Mouse (Mus musculus) forebrain, embryonic 15.5 days (tissue): Measurements from ENCODE around the gene Tipin. TPM values are rescaled to one million over a fixed set of nuclear protein-coding genes. Genes with fewer than 3 reads are reported as not detected.
"Not testable (repeated sequence)": the region's sequence is repeated elsewhere in the genome, so short reads cannot be mapped to it uniquely, and the experiment has no call there.

ENCODE experiments used
- ATAC-seq: fragments of 200-750 bp; cut with Nextera tagmentation; replicated peaks from 2 replicates; pipeline ENCODE4 v1.8.0; 2017; ENCODE audit warnings: mild to moderate bottlenecking, moderate TSS enrichment, moderate library complexity
- H3K27ac ChIP-seq: fragments of 300-500 bp; sonication (generic); replicated peaks from 2 replicates; pipeline ENCODE4 v1.5.1; 2015; ENCODE audit warnings: mild to moderate bottlenecking, inconsistent platforms
- H3K27me3 ChIP-seq: fragments of 300-500 bp; sonication (generic); 2 replicates; pipeline ENCODE4 v1.6.1; 2015; ENCODE audit warnings: inconsistent platforms
- H3K36me3 ChIP-seq: fragments of 300-500 bp; sonication (generic); 2 replicates; pipeline ENCODE4 v1.6.1; 2015; ENCODE audit warnings: mild to moderate bottlenecking, inconsistent platforms
- H3K4me1 ChIP-seq: fragments of 300-500 bp; sonication (generic); 2 replicates; pipeline ENCODE4 v1.6.1; 2015; ENCODE audit warnings: inconsistent platforms
- H3K4me2 ChIP-seq: fragments of 300-500 bp; sonication (generic); replicated peaks from 2 replicates; pipeline ENCODE4 v1.6.1; 2015; ENCODE audit warnings: mild to moderate bottlenecking, inconsistent platforms
- H3K4me3 ChIP-seq: fragments of 300-500 bp; sonication (generic); 2 replicates; pipeline ENCODE4 v1.5.1; 2015; ENCODE audit warnings: mild to moderate bottlenecking, inconsistent platforms
- H3K9ac ChIP-seq: fragments of 300-500 bp; sonication (generic); replicated peaks from 2 replicates; pipeline ENCODE4 v1.6.1; 2015; ENCODE audit warnings: mild to moderate bottlenecking, inconsistent platforms
- H3K9me3 ChIP-seq: fragments of 300-500 bp; sonication (generic); 2 replicates; pipeline ENCODE4 v1.6.1; 2016; ENCODE audit warnings: inconsistent platforms
- WGBS: fragments of 180-500 bp; shearing (Covaris S2); methylation state at CpG from one replicate; pipeline ENCODE4 v1.1.7; 2015; ENCODE audit warnings: mixed read lengths; 5-methylcytosine and 5-hydroxymethylcytosine counted together
- polyA plus RNA-seq: library from polyadenylated mRNA; unstranded; fragments of >200 nt; fragmentation: Nextera tagmentation; extraction: Ambion mirVana; gene quantifications from 2 replicates; pipeline ENCODE4 v1.2.1, GENCODE M21; 2015

The Tipin gene
- polyA plus RNA-seq, 1 experiment from 2014 or later: 130 TPM

GRCm38 (mm10) chr9:64274919-64275318, 6.5 kb upstream of the Tipin start:
- H3K4me1 ChIP-seq: no peaks in the 10 kb centered on the region
- H3K36me3 ChIP-seq: no peaks in the 10 kb centered on the region
- no peaks in the 10 kb centered on the region for H3K9me3 ChIP-seq
- H3K9ac ChIP-seq: no peak overlapping the region
- WGBS: 56% methylated on average over 1 of the region's 1 CpGs
- ATAC-seq: no peak
- no peak overlapping the region for H3K4me3 ChIP-seq
- no peak overlapping the region for H3K27ac ChIP-seq
- H3K4me2 ChIP-seq: no peak overlapping the region
- H3K27me3 ChIP-seq: no peaks in the 10 kb centered on the region

- no peaks in the 10 kb centered on the region for H3K36me3 ChIP-seq
- H3K9ac ChIP-seq: no peak overlapping the region
- no peak overlapping the region for H3K4me2 ChIP-seq
- WGBS: 69% methylated on average over 8 of the region's 8 CpGs
- H3K27ac ChIP-seq: no peak overlapping the region
- H3K4me3 ChIP-seq: no peak overlapping the region
- ATAC-seq: no peak
- H3K27me3 ChIP-seq: no peaks in the 10 kb centered on the region
- no peaks in the 10 kb centered on the region for H3K9me3 ChIP-seq
- peaks cover 10% of the 10 kb centered on the region for H3K4me1 ChIP-seq
Observed at GRCm38 (mm10) chr9:64277706-64278105, 3.7 kb upstream of the Tipin start.

DNA sequence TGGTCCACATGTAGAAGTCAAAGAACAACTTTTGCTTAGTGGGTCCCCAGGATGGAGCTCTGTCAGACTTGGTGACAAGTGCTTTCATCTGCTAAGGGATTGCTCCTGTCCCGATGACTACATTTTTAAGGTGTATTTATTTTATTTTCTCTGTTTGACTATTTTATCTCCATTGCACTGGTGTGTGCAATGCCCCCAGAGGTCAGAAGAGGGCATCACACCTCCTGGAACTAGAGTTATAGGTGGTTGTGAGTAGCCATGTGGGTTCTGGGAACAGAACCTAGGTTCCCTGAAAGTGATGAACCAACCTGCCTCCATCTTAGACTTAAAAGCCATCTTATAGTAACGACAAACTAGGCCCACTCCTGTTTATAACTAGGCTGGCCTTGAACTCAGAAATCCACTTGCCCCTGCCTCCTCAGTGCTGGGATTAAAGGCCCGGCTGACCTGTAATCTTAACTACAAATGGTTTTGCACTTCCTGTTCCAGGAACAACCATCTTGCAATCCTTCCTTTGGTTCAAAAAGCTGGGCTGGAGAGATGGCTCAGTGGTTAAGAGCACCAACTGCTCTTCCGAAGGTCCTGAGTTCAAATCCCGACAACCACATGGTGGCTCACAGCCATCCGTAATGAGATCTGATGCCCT, 2.6 kb upstream of the Tipin start:
- H3K9ac ChIP-seq: no peak overlapping the region
- 93% methylated on average over 6 of the region's 6 CpGs for WGBS
- no peak overlapping the region for H3K4me2 ChIP-seq
- ATAC-seq: no peak
- H3K27ac ChIP-seq: no peak overlapping the region
- H3K9me3 ChIP-seq: no peaks in the 10 kb centered on the region
- no peaks in the 10 kb centered on the region for H3K27me3 ChIP-seq
- H3K4me1 ChIP-seq: peaks cover 10% of the 10 kb centered on the region
- H3K4me3 ChIP-seq: no peak overlapping the region
- no peaks in the 10 kb centered on the region for H3K36me3 ChIP-seq

DNA sequence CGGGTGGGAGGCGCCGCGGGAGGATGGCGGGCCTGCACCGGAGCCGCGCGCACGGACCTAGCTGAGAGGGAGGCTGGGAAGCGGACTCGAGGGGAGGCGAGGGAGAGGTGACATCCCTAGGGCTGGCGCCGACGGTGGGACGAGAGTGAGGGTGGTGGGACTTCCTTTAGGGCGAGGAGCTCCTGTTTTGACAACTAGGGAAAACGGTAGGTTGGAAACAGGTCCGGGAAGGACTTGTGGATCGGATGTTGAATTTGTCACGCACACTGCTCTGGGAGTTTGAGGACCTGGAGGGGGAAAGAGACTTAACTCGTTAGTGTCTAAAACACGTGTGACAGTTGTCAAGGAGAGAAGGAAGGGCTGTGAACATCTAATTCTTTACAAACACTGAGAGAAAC, 399 bp downstream of the Tipin start:
- ATAC-seq: peak; percentile 93
- Histone ChIP-seq H3K4me2 (peak overlapping the region; percentile 61), H3K9ac (peak overlapping the region; percentile 91), H3K36me3 (no peaks in the 10 kb centered on the region), H3K4me1 (peaks cover 10% of the 10 kb centered on the region), H3K9me3 (no peaks in the 10 kb centered on the region), H3K27me3 (no peaks in the 10 kb centered on the region), H3K27ac (peak overlapping the region; percentile 88), H3K4me3 (peak overlapping the region; percentile 83)
- WGBS: under 1% methylated on average over 24 of the region's 24 CpGs

DNA sequence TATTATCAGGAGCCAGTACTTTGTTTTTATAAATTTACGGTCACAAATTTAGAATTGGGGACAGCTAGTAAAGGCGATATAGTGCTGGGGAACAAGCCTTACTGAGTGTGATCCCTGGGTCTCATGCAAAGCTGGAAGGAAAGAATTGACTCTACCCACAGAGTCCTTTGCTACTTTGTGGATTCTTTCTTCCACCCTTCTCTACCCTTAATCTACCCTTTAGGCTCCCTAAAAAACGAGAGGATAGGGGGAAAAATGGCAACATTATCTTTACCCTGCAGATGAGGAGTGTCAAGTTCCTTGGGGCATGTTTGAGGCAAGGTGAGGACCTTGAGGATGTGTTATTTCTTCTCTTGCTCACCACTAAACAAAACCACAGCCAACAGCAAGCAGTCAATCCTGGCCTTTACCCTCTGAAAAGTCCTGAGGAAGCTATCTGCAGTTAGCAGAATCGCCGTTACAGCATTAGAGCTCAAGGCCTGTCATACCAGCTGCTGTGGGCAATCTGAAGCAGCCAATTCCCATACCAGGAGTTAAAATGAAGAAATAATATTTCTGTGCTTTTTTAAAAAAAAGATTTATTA, 1.1 kb downstream of the Tipin start:
- Histone ChIP-seq H3K4me2 (peak overlapping the region; percentile 61), H3K36me3 (no peaks in the 10 kb centered on the region), H3K4me1 (peaks cover 10% of the 10 kb centered on the region), H3K27ac (no peak overlapping the region), H3K9me3 (no peaks in the 10 kb centered on the region), H3K4me3 (peak overlapping the region; percentile 83), H3K27me3 (no peaks in the 10 kb centered on the region), H3K9ac (peak overlapping the region; percentile 91)
- WGBS: 66% methylated on average over 5 of the region's 5 CpGs
- no peak for ATAC-seq

DNA sequence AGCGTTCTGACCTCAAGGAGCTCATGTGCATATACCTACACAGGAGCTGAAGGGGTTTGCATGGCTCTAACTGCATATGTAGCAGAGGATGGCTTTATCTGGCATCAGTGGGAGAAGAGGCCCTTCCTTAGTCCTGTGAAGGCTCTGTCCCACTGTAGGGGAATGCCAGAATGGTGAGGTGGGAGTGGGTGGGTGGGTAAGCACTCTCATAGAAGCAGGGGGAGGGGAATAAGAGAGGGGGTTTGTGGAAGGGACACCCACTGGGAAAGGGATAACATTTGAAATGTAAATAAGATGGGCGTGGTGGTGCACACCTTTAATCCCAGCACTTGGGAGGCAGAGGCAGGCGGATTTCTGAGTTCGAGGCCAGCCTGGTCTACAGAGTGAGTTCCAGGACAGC, 21.7 kb downstream of the Tipin start:
- not testable (repeated sequence) for H3K4me2 ChIP-seq, H3K4me1 ChIP-seq, H3K4me3 ChIP-seq, H3K9me3 ChIP-seq, H3K27me3 ChIP-seq, H3K27ac ChIP-seq, ATAC-seq, H3K9ac ChIP-seq
- WGBS: 91% methylated on average over 4 of the region's 4 CpGs
- H3K36me3 ChIP-seq: peaks cover 68% of the 10 kb centered on the region

- no peaks in the 10 kb centered on the region for H3K27me3 ChIP-seq
- H3K9ac ChIP-seq: no peak overlapping the region
- H3K4me2 ChIP-seq: no peak overlapping the region
- no peak for ATAC-seq
- no peak overlapping the region for H3K27ac ChIP-seq
- no peaks in the 10 kb centered on the region for H3K4me1 ChIP-seq
- H3K36me3 ChIP-seq: peaks cover 70% of the 10 kb centered on the region
- H3K9me3 ChIP-seq: no peaks in the 10 kb centered on the region
- 89% methylated on average over 6 of the region's 6 CpGs for WGBS
- H3K4me3 ChIP-seq: no peak overlapping the region
Observed at GRCm38 (mm10) chr9:64306476-64307312, 25.3 kb downstream of the Tipin start.

DNA sequence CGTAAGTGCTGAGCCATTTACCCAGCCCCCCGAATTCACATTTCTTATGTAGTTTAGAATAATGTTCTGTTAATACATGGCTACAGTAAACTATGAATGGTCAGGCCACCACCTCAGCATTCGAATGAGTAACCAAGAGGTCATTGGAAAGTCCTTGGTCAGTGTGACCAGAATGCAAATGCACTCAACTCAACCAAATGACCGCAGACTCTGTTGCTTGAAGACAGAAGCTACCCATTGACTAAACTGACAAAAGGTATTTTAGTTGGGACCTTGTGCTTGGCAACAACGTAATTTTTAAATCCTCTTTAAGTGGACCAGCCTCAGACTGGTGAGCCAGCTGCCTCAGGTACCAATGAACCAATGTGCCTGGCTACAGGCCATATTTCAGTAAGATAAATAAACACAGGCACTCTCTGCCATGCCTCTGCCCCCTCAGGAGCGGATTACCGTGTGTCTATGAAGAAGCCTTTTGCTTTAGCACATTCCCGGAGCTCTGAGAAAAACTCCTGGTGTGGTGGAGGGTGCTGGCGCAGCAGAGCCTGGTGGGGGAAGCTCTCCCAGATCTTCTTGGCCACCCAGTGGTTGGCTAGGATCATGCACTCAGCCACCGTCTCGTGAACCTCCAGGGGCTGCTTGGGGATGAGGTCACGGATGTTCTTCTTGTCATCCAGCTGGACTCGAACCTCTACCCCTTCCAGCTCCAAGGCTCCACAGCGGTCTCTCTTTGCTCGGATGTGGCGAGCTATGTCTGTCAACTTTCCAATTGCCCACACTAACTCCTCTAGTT, 29.8 kb downstream of the Tipin start:
- no peak for ATAC-seq
- Histone ChIP-seq H3K4me2 (no peak overlapping the region), H3K9ac (no peak overlapping the region), H3K4me1 (no peaks in the 10 kb centered on the region), H3K36me3 (peaks cover 51% of the 10 kb centered on the region), H3K27me3 (no peaks in the 10 kb centered on the region), H3K27ac (no peak overlapping the region), H3K9me3 (no peaks in the 10 kb centered on the region), H3K4me3 (no peak overlapping the region)
- 77% methylated on average over 16 of the region's 16 CpGs for WGBS

DNA sequence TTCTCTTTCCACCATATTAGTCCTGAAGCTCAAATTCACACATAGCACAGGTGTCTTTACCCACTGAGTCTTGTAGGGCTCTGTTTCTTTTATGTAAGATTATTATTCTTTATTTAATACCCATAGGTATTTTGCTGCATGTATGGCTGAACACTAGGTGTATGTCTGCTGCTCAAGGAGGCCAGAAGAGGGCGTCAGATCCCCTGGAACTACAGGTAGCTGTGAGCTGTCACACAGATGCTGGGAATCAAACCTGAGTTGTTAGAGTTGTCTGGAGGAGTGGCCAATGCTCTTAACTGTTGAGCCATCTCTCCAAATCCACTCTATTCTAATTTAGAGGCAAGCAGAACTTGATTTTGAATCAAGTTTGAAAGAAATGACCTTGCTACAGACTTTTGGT, 30.7 kb downstream of the Tipin start:
- WGBS: 30% methylated on average over 1 of the region's 1 CpGs
- Histone ChIP-seq H3K27me3 (no peaks in the 10 kb centered on the region), H3K4me2 (no peak overlapping the region), H3K36me3 (peaks cover 48% of the 10 kb centered on the region), H3K27ac (no peak overlapping the region), H3K4me1 (no peaks in the 10 kb centered on the region), H3K4me3 (no peak overlapping the region), H3K9me3 (no peaks in the 10 kb centered on the region), H3K9ac (no peak overlapping the region)
- no peak for ATAC-seq

DNA sequence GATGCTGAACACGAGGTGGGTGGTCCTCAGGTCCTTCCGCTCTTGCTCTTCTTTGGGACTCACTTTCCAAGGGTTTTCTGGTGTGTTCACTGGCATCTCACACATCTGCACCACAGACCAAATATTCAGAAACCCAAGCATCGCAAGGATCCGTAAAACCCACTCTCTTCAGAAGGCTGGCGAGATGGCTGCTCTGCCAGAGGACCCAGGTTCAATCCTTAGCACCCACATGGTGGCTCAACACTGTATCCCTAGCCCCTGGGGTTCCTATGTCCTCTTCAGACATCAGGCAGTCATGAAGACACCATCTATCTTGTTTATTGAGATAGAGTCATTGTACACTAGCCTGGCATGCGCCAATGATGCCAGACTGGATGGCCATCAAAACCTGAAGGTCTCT, 33.3 kb downstream of the Tipin start:
- Histone ChIP-seq H3K4me1 (no peaks in the 10 kb centered on the region), H3K27ac (no peak overlapping the region), H3K4me2 (no peak overlapping the region), H3K9ac (no peak overlapping the region), H3K9me3 (no peaks in the 10 kb centered on the region), H3K36me3 (peaks cover 53% of the 10 kb centered on the region), H3K27me3 (no peaks in the 10 kb centered on the region), H3K4me3 (no peak overlapping the region)
- WGBS: 96% methylated on average over 6 of the region's 6 CpGs
- ATAC-seq: no peak

DNA sequence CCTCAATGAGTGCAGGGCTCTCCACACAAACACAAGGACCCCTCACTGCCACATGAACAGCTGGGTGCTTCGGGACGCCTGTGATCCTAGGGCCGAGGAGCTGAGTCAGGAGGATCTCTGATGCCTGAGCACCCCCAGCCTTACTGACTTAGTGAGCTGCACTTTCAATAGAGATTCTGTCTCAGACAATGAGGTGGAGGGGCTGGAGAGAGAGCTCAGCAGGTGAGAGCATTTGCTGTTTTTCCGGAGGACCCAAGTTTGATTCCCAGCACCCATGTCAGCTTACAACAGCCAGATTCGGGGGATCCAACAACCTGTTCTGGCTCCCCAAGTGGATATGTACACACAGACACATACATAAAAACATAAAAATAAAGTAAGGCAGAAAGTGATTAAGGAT, 35.6 kb downstream of the Tipin start:
- Histone ChIP-seq H3K27me3 (no peaks in the 10 kb centered on the region), H3K36me3 (peaks cover 56% of the 10 kb centered on the region)
- no peak for ATAC-seq

GRCm38 (mm10) chr9:64323976-64324375, 42.6 kb downstream of the Tipin start:
- H3K9ac ChIP-seq: no peak overlapping the region
- WGBS: 89% methylated on average over 7 of the region's 7 CpGs
- no peaks in the 10 kb centered on the region for H3K27me3 ChIP-seq
- no peak overlapping the region for H3K4me2 ChIP-seq
- no peaks in the 10 kb centered on the region for H3K9me3 ChIP-seq
- H3K27ac ChIP-seq: no peak overlapping the region
- no peak for ATAC-seq
- no peaks in the 10 kb centered on the region for H3K4me1 ChIP-seq
- H3K4me3 ChIP-seq: no peak overlapping the region
- H3K36me3 ChIP-seq: peaks cover 48% of the 10 kb centered on the region

More for the DNA sequence above, 35.6 kb downstream of the Tipin start:
- no peaks in the 10 kb centered on the region for H3K9me3 ChIP-seq
- 97% methylated on average over 5 of the region's 5 CpGs for WGBS
- no peaks in the 10 kb centered on the region for H3K4me1 ChIP-seq
- no peak overlapping the region for H3K4me2 ChIP-seq
- H3K4me3 ChIP-seq: no peak overlapping the region
- H3K27ac ChIP-seq: no peak overlapping the region
- H3K9ac ChIP-seq: no peak overlapping the region
